Mouse (Mus musculus): ENCODE data around the gene Olfr1053. TPM values are rescaled to one million over a fixed set of nuclear protein-coding genes. Genes with fewer than 3 reads are reported as not detected.
"Not testable (repeated sequence)": the region's sequence is repeated elsewhere in the genome, so short reads cannot be mapped to it uniquely, and the experiment has no call there.

Olfr1053 gene
- not detected for total RNA-seq (2021)
- long read RNA-seq: 0 reads

DNA sequence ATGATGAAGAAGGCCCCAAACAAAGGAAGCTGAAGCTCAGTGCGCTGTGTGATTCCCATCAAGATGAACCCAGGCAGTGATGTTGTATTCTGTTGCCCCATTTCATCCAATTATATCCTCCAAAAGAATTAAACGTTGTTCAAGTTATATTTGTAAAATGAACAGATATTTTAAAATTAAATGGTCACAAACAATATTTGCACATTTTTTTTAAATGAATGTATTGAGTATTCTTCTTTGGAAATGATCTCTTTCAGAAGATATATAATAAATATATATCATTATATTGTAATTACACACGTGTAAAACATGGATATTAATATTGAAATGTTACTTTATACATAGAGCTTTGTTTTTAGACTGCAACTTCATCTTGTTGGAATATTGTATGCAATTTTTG, at the start of gene Olfr1053:
Gene Olfr1053, minus strand, starts transcription at position 101 of the 400 bp plus-strand sequence.
- no peak for DNase-seq (ENCODE audit: low spot score in 2 of 2)

DNA sequence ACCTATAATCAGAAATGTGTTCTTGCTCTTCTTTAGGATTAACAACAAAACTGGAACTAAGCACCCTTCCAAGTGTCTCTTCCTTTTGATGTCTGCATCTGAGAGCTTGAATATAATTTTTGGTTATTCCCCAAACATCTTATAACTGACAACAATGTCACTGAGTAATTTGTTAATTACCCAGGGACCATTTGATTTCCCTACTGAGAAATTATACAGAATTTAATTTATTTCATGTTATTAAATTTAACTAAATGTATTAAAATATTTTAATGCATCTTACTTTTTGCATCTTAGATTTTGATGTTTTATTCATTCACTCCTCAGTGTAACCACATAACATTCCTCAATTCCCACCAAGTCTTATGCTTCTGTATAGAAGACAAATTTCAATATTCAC, 47.3 kb upstream of the Olfr1053 start, which contains the start of gene Olfr1056:
Gene Olfr1056, minus strand, starts transcription at position 101 of the 400 bp plus-strand sequence.
- DNase-seq (ENCODE audit: low spot score in 2 of 2): no peak

DNA sequence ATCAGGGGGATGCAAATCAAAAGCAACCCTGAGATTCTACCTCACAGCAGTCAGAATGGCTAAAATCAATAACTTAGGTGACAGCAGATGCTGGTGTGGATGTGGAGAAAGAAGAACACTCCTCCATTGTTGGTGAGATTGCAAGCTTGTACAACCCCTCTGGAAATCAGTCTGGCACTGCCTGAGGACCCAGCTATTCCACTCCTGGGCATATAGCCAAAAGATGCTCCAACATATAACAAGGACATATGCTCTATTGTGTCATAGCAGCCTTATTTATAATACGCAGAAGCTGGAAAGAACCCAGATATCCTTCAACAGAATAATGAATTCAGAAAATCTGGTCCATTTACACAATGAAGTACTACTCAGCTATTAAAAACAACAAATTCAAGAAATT, 36.7 kb upstream of the Olfr1053 start:
- DNase-seq (ENCODE audit: low spot score in 2 of 2): not testable (repeated sequence)

DNA sequence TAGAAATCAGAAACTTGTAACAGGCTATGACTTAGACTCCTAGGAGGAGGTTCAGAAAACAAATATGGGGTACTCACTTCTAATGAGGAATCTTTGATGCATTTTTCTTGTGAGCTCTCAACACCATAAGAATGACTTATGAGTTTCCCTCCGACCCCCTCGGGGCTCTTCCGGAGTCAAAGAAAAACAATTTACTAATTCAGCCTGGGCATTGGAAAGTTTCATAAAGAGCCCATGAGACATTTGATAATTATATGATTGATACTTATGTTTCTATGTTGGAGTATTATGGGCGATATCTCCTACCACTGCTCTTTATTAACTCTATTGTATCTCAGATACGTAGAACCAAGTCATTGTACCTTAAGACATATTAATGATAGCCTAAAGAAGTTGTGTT, 35.1 kb upstream of the Olfr1053 start, which contains the start of gene Olfr1055:
Gene Olfr1055, minus strand, starts transcription at position 101 of the 400 bp plus-strand sequence.
- DNase-seq (ENCODE audit: low spot score in 2 of 2): no peak

DNA sequence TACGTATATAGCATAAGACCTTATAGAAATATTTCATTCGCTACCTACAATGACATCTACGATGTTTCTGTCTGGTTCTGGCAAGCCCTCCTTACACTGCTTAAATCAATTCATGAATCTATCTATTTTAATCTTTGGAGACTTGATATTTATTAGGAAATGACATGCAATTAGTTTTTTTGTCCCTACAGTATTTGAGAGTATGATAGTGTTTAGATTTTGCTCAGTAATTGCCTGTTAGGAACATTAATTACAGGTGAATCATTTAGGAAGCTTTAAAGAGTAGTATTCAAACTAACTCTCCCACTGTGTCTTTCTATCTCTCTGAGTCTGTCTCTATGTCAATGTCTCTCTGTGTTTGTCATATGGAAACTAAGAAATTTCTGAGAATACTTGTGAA, 20.2 kb upstream of the Olfr1053 start, which contains the start of gene Olfr1054:
Gene Olfr1054, minus strand, starts transcription at position 101 of the 400 bp plus-strand sequence.
- DNase-seq (ENCODE audit: low spot score in 2 of 2): no peak

DNA sequence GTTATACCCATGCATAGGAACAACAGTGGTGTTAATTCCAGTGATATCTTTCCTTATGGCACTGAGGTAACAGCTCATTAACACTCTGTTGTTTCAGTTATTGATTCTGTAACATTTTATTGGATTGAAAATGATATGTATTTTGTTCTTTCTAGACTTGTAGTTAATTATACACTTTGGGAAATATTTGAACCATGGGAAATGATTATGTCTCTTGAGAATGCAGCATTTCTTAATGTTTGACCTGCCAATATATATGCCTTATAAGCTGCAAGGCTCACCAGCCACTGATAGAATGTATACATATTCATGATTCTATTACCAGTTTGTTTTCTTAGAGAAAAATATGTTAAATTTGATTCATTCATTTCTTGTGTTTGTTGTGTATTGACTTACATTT, 22.9 kb downstream of the Olfr1053 start, which contains the start of gene Olfr1052:
Gene Olfr1052, plus strand, starts transcription at position 301 of the 400 bp plus-strand sequence.
- no peak for DNase-seq (ENCODE audit: low spot score in 2 of 2)

DNA sequence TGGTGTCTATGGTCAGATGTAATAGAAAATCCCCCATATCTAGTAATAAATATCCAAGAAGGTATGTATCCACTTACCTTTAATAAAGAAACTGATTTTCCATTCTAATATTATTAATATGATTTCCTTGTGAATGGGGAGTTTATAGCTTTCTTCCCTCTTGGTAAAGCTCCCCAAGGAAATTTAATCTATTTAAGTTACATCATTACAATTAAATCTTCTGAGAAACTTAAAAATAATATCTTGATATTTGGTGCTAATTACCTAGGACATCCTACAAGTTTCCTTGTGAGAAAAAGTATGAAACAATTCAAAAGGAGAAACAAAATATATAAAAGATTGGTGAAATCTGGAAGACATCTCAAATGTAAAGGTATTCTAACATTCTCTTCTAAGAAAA, 36.1 kb downstream of the Olfr1053 start, which contains the start of gene Olfr1051:
Gene Olfr1051, minus strand, starts transcription at position 101 of the 400 bp plus-strand sequence.
- DNase-seq (ENCODE audit: low spot score in 2 of 2): not testable (repeated sequence)

Other genes with a start within 250 kb of the Olfr1053 start
- gene Olfr1036, start 241.3 kb downstream of the Olfr1053 start, total RNA-seq (2021): not detected
- not detected for gene Olfr1037, start 227.9 kb downstream of the Olfr1053 start, total RNA-seq (2021)
- gene Olfr1039, start 179.4 kb downstream of the Olfr1053 start, total RNA-seq (2021): not detected
- gene Olfr1040, start 168.6 kb downstream of the Olfr1053 start, total RNA-seq (2021): not detected
- not detected for gene Olfr1042, start 153.4 kb downstream of the Olfr1053 start, total RNA-seq (2021)
- gene Olfr1043, start 147.8 kb downstream of the Olfr1053 start, total RNA-seq (2021): not detected
- not detected for gene Olfr1044, start 137.5 kb downstream of the Olfr1053 start, total RNA-seq (2021)
- not detected for gene Olfr52, start 129.6 kb downstream of the Olfr1053 start, total RNA-seq (2021)
- not detected for gene Olfr1045, start 112.3 kb downstream of the Olfr1053 start, total RNA-seq (2021)
- not detected for gene Olfr1046, start 96.0 kb downstream of the Olfr1053 start, total RNA-seq (2021)
- not detected for gene Olfr1047, start 83.9 kb downstream of the Olfr1053 start, total RNA-seq (2021)
- gene Olfr1048, start 75.0 kb downstream of the Olfr1053 start, total RNA-seq (2021): not detected
- not detected for gene Olfr1049, start 57.0 kb downstream of the Olfr1053 start, total RNA-seq (2021)
- not detected for gene Olfr1051, start 36.2 kb downstream of the Olfr1053 start, total RNA-seq (2021)
- gene Olfr1052, start 22.8 kb downstream of the Olfr1053 start, total RNA-seq (2021): not detected
- gene Olfr1054, start 20.1 kb upstream of the Olfr1053 start, total RNA-seq (2021): not detected
- not detected for gene Olfr1055, start 35.0 kb upstream of the Olfr1053 start, total RNA-seq (2021)
- not detected for gene Olfr1056, start 47.2 kb upstream of the Olfr1053 start, total RNA-seq (2021)
- not detected for gene Olfr1057, start 63.1 kb upstream of the Olfr1053 start, total RNA-seq (2021)
- gene Olfr1058, start 73.3 kb upstream of the Olfr1053 start, total RNA-seq (2021): not detected
- gene Olfr1061, start 98.8 kb upstream of the Olfr1053 start, total RNA-seq (2021): not detected
- gene Olfr1062, start 111.5 kb upstream of the Olfr1053 start, total RNA-seq (2021): not detected
- not detected for gene Olfr1065, start 135.3 kb upstream of the Olfr1053 start, total RNA-seq (2021)
- gene Olfr1066, start 141.0 kb upstream of the Olfr1053 start, total RNA-seq (2021): not detected
- not detected for gene Olfr228, start 172.1 kb upstream of the Olfr1053 start, total RNA-seq (2021)
- not detected for gene Olfr1076, start 193.2 kb upstream of the Olfr1053 start, total RNA-seq (2021)
- gene Olfr1079, start 227.2 kb upstream of the Olfr1053 start, total RNA-seq (2021): not detected
- gene Olfr1080, start 243.0 kb upstream of the Olfr1053 start, total RNA-seq (2021): not detected

Measured in layer of hippocampus, postnatal 10 days (tissue).